Mouse (Mus musculus) common myeloid progenitor, adult 5-6 weeks (primary cell): ENCODE data around the gene Gprc5a. TPM values are rescaled to one million over a fixed set of nuclear protein-coding genes. Genes with fewer than 3 reads are reported as not detected.

Experiments used
- ATAC-seq: replicated peaks from 2 replicates; pipeline ENCODE4 v1.8.0; 2016; ENCODE audit warnings: low read depth, mild to moderate bottlenecking, moderate TSS enrichment, inconsistent platforms; ENCODE audit not compliant: poor library complexity, severe bottlenecking
- total RNA-seq: library from RNA; stranded (forward); fragments of 200-1000, 187-1606 nt; gene quantifications from 2 replicates; pipeline ENCODE4 v1.2.3, GENCODE M21; 2017

Gprc5a gene
- 0.15 and 0.69 TPM in 2 replicates for total RNA-seq

GRCm38 (mm10) chr6:135065236-135065957 lies at the start of gene Gprc5a:
TSS of gene Gprc5a (plus strand) at chr6:135065651.
- peak; percentile 95 for ATAC-seq

GRCm38 (mm10) chr6:135017211-135017610 lies 48.2 kb upstream of the Gprc5a start:
- no peak for ATAC-seq

- ATAC-seq: no peak
Measured at GRCm38 (mm10) chr6:135019564-135019963, 45.9 kb upstream of the Gprc5a start.

GRCm38 (mm10) chr6:135021633-135022032 lies 43.8 kb upstream of the Gprc5a start:
- no peak for ATAC-seq

- ATAC-seq: no peak
Measured at GRCm38 (mm10) chr6:135023379-135023778, 42.1 kb upstream of the Gprc5a start.

DNA sequence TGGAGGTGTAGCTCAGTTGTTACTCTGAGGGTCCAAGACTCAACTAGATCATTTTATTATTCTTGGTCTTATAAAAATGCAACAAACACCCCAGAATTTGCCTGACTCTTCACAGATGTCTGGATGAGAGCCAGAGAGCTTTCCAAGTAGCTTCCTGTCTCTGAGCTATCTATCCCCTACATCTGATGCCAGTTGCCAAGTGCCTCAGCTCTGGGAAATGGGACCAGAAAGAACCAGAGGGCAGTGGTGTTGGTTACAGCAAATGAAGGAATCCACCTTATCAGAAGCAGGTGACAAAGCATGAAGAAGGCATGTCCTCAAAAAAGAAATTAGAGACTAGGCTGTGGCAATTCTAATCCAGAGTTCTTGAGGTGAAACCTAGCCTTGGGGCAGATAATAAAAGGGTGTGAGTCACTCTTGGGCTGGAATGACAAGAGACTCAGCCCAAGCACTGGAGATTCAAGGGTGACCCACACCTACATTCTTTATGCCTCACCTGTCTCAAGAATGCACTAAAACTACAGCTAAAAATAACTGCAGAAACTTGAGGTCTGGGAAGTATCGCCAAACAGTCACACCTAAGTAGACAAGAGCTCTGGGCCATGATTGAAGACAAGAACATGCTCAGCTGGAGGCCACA lies 40.5 kb upstream of the Gprc5a start:
- ATAC-seq: 0 out of 2 replicates have a peak, but pooled peaks have one; percentile 3

- ATAC-seq: peak; percentile 84
Measured at GRCm38 (mm10) chr6:135026232-135026631, 39.2 kb upstream of the Gprc5a start.

DNA sequence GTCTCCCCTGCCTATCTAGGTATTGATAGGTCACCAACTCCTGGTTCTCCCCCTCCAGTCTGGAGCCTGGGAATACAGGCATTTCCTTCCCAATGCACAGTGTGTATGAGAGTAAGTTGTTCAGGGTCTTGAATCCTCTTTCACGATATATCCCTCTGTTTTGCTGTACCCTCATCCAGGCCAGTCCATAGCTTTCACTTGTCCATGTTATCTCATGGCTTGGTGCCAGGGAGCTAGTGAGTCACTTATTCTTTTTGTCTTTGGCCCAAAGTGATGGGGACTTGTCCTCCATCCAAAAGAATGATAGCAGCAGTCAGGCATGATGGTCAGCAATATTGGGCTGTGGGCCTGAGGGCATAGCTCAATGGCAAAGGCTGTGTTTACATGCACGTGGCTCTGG lies 38.7 kb upstream of the Gprc5a start:
- ATAC-seq: no peak

DNA sequence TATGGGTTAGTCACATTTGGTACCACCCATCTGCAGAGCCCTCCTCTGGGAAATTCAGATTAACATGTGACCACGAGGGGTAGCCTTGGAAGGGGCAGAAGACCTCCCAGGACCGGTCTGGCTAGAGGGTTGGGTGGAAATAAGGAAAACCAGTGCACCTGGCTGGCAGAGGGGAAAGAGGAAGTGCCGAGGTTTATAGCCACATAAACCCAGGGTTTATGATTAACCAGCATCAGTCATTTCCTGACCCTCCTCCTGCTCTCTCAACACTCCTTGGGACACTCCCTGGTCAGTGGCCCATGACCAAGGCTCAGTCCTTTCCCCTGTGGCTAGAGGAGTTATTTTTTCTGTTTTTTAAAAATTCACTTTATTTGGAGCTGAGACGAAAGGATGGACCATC lies 36.2 kb upstream of the Gprc5a start:
- ATAC-seq: 0 out of 2 replicates have a peak, but pooled peaks have one; percentile 21

DNA sequence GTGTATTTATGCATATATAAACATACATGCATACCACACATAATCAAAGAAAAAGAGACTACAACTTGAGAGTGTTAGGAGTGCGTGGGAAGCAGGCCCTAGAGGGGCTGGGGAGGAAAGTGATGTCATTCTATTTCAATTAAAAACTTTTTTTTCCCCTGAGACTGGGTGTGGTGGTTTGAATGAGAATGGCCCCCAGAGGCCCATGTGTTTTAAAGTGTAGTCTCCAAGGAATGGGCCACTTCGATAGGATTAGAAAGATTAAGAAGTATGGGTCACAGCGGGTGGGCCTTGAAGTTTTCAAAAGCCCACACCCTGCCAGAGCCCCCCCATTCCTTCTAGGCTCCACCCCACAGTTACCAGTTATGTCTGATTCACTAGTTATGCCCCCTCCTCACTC lies 26.8 kb upstream of the Gprc5a start:
- ATAC-seq: no peak

GRCm38 (mm10) chr6:135040275-135040871 lies 25.1 kb upstream of the Gprc5a start:
- 0 out of 2 replicates have a peak, but pooled peaks have one; percentile 29 for ATAC-seq

DNA sequence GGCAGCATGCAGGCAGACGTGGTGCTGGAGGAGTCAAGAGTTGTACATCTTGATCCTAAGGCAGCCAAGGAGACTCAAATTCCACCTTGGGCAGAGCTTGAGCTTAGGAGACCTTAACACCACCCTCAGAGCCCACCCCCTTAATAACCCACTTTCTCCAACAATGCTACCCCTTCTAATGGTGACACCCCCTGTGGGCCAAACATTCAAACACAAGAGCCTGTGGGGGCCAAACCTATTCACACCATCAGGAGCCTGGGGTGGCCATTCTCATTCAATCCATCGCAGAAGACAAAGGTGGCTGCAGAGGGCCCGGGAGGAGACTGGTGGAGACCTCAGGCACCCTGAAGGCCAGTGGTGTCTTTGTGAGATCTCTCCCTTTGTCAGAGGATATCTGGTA lies 23.5 kb upstream of the Gprc5a start:
- ATAC-seq: no peak

DNA sequence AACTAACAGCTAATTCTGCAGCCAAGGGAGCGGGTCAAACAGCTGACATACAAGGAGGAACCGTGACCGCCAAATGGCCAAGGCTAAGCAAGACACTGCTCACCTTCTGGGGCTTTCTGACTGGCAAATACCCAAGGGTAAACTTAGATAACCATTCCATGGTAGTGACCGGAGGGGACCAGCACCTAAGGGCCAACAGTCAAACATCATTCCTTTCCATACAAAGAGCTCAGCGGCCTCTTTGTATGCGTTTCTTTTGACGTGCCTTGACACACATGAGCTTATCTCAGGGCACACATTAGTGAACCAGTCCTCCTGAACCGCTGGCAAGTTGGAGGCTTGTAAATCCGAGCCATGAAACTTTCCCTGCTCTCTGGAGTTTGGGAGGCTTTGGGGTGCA lies 18.2 kb upstream of the Gprc5a start:
- ATAC-seq: no peak

- ATAC-seq: no peak
Measured at GRCm38 (mm10) chr6:135048509-135048908, 16.9 kb upstream of the Gprc5a start.

DNA sequence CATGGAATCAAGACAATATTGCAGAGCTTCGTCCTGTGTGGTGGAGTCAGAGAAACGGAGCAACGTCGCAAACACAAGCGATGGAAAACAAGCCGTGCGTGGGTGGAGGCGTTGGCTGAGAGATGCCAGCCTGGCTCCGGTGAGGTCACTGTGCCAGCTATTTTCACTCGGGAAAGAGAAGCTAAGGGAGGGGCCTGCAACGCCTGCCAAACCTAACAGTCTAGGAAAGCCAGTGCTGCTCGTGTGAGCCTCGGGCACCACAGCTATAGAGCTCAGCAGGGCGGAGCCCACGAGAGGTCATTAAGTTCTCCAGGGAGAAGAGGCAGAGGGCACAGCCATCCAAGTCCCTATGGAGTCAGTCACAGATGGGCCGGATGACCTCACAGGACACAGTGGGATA lies 16.5 kb upstream of the Gprc5a start:
- ATAC-seq: no peak

- no peak for ATAC-seq
Measured at GRCm38 (mm10) chr6:135053789-135054188, 11.7 kb upstream of the Gprc5a start.

DNA sequence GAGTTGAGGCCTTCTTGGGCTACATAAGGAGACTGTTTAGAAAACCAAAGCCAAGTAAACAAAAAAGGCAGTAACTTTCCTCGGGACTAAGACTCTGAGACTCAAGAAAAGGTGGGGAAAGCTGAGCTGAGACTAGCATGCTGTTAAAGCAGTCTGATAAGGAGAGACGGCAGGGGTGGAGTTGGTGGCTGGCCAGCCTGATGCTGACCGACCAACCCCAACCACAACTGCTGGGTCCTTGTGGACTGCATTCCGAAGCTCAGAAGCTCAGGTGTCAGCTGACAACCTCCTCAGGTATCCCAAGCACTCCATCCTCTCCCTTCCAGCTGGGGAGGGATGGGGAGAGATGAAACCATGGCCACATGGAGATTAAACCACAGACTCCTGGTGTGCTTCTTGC lies 9.6 kb upstream of the Gprc5a start:
- ATAC-seq: no peak

DNA sequence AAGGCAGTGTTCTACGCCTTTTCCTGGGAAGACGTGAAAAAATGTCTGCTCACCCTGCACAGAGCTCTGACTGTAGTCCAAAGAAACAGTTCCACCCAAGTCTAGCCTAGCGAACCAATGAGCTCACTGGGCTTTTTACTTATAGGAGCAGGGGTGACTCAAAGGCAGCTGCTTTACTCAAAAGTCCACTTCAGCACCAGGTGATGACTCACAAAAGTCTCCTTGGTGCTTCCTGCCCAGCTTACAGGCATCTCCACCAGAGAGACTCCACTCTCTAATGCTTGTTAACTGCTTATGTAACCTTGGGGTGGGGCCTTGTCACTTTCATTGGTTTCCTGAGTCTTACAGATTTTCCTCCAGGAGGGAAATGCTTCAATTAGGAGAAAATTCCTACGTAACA lies 4.7 kb upstream of the Gprc5a start:
- ATAC-seq: no peak

DNA sequence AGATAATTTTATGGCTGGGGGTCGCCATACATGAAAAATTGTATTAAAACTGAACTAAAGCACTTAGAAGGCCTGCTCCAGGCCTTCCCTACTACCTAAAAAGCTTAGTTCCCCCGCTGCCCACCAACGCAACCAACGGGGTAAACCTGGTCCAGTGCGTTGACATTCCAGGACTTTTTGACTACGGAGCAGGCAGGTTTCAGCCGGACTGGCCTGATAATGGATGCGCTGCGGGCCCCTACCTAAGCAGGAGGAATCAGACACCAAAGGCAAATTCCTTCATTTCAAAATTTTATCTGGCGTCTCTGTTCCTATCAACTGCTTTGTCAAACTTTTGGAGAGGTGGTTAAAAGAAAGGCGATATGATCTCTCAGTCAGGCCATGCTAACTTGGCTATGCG lies 830 bp upstream of the Gprc5a start:
- ATAC-seq: no peak

DNA sequence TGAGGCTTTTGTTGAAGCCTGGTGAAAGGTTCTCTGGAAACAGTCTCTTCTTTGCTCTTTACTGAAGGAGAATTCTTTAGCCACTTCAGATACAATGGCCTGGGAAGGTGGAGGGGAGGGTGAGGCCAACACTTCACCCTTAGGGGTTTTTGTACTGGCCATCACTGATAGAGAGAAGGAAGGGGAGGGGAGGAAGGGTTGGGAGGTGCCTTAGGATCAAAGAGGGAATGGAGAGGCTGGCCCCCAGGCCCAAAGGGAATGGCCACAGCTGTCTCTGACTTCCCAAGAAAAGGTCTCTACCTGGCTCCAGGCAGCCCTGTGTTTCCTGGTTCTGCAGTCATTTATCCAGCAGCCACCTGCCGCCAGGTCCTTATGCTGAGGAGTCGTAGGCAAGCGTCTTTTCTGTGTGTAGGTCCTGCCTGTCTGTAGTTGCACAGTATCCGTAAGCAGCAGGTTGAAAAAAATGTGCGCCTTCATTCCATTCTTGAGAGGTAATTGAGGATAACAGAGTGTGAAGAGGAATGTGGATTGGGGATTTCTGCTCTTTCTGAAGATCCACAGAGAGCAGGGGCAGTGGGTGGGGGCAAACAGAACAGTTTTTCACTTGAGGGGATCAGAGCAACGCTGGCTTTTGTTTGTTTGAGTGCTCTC lies 1.5 kb downstream of the Gprc5a start:
- ATAC-seq: no peak

- ATAC-seq: no peak
Measured at GRCm38 (mm10) chr6:135068221-135068620, 2.8 kb downstream of the Gprc5a start.
